Mouse (Mus musculus): Measurements from ENCODE around the gene Olfr91.
"Not testable (repeated sequence)": the region's sequence is repeated elsewhere in the genome, so short reads cannot be mapped to it uniquely, and the experiment has no call there.

The Olfr91 gene

DNA sequence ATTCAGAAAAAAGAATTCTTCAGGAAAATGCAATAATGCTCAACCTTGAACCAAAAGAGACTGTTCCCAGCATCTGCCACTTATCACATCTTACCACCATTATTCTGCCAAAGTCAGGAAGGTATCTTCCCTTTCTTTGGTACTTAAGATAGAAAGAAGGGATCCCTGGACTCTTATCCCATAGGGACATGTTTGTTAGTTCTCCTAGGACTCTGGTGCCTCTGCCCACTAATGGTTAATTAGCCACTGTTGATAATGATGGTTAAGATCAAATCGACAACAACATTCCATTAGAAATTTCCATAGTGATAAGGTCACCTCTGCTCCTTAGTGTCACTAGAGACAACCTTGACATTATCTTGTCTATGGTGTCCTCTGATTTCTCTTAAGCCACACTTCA lies at the start of gene Olfr91:
Olfr91 (minus strand) TSS at position 101 of the 400 bp plus-strand sequence.
- DNase-seq (ENCODE audit: low read depth, low spot score): no peak

DNA sequence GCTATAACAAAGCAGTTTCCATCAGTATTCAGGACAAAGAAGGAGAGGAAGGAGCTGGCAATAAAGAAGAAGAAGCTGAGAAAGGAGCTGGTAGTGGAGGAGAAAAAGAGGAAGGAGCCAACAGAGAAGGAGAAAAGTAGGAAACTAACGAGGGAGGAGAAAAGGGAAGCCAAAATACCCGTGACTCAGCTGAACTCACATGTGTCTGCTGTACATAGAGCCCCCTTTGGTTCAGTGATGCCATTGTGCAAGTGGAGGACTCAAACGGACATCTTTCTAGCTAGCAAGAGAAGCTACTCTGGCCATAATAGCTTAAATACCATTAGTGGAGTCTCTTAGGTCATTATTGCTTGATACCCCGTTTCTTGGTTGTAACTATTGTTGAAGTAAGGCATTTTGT lies 33.3 kb upstream of the Olfr91 start:
- DNase-seq (ENCODE audit: low read depth, low spot score): not testable (repeated sequence)

DNA sequence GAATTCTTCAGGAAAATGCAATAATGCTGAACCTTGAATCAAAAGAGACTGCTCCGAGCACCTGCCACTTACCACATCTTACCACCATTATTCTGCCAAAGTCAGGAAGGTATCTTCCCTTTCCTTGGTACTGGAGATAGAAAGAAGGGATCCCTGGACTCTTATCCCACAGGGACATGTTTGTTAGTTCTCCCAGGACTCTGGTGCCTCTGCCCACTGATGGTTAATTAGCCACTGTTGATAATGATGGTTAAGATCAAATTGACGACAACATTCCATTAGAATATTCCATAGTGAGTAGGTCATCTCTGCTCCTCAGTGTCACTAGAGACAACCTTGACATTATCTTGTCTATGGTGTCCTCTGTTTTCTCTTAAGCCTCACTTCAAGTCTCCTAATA lies 21.9 kb upstream of the Olfr91 start, which contains the start of gene Olfr92:
Olfr92 (minus strand) TSS at position 101 of the 400 bp plus-strand sequence.
- no peak for DNase-seq (ENCODE audit: low read depth, low spot score)

DNA sequence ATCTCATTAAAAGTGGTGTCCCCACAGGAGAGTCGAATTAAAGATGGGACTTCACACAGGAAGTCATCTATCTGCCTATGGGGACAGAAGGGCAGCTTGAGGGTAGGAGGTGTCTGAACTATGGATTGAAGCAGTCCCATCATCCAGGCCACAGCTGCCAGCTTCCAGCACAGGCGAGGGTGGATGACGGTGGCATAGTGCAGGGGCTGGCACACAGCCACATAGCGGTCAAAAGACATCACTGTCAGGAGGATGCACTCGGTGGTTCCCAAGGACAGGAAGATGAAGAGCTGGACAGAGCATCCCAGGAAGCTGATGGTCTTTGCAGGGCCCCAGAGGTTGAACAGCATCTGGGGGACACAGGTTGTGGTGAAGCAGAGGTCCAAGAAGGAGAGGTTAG lies 4.8 kb downstream of the Olfr91 start:
- no peak for DNase-seq (ENCODE audit: low read depth, low spot score)

DNA sequence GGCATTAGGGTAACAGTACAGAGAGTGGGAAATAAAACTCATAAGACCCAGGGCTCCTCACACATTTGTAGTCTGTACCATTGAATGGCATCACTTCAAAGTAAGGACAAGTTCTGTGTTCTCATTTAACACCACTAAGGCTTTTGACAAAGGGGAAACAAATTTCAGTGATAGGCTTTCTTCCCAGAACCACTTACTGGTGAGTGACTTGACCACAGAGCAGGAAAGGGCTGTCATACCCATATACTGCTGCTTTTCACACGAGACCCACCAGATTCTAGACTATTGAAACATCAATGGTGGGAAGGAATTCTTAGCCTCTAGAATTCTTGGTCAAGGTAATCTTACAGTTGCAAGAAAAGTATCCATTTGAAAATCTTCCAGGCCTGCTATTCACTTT lies 5.9 kb downstream of the Olfr91 start:
- no peak for DNase-seq (ENCODE audit: low read depth, low spot score)

DNA sequence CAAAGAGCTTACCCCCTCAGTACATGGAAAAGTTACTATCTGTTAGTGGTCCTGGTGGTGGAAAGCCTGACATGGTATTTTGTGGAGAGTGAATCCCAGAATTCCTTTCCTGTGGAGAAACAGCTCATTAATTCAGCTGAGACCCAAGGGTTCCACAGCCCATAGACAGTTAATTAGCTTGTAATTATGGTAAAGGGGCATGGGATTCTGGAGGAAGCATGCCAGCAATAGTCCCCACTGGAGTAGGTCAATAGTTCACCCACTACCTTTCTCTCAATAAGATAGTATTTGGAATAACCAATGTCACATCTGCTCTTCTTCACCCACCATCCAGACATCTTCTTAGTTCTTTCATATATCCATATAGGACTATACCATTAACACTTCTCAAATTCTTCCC lies 9.7 kb downstream of the Olfr91 start, which contains the start of gene Olfr90:
Olfr90 (minus strand) TSS at position 101 of the 400 bp plus-strand sequence.
- no peak for DNase-seq (ENCODE audit: low read depth, low spot score)

DNA sequence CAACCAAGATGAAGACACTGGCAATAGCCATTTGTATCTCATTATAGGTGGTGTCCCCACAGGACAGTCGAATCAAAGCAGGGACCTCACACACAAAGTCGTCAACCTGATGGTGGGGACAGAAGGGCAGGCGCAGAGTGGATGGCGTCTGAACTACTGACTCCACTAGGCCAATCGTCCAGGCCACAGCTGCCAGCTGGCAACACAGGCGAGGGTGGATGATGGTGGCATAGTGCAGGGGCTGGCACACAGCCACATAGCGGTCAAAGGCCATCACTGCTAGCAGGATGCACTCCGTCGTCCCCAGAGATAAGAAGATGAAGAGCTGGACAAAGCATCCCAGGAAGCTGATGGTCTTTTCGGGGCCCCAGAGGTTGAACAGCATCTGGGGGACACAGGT lies 12.5 kb downstream of the Olfr91 start:
- DNase-seq (ENCODE audit: low read depth, low spot score): no peak

DNA sequence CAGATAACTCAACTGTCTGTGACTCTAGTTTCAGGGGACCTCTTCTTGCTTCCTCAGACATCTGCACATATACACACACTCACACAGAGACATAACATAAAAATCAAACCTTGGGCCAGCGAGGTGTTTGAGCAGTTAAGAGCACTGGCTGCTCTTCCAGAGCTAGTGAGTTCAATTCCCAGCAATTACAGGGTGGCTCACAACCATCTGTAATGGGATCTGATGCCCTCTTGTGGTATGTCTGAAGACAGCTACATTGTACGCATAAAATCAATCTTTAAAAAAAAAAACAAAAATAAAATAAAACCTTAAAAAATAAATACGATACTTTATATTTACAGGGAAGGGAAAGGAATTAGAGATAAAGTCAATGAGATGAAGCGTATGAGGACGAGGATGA lies 13.4 kb downstream of the Olfr91 start:
- DNase-seq (ENCODE audit: low read depth, low spot score): no peak

DNA sequence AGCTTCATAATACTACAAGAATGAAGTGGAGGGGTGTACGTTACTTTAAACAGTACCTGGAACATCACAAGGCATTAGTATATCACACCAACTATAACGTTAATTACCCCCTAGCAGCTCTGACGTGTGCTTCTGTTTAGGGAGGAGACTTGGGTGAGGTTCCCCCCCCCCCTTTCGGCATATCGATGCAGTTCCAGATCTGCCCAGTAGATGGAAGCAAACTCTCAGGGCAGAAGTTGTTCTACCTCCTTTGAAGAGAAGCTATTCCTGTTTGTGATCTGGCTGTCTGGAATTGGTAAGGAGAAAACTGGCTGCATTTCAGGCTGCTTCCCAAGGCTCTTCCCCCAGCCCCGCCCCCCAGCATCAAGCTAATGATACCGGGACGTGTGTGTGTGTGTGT lies 14.8 kb downstream of the Olfr91 start:
- no peak for DNase-seq (ENCODE audit: low read depth, low spot score)

DNA sequence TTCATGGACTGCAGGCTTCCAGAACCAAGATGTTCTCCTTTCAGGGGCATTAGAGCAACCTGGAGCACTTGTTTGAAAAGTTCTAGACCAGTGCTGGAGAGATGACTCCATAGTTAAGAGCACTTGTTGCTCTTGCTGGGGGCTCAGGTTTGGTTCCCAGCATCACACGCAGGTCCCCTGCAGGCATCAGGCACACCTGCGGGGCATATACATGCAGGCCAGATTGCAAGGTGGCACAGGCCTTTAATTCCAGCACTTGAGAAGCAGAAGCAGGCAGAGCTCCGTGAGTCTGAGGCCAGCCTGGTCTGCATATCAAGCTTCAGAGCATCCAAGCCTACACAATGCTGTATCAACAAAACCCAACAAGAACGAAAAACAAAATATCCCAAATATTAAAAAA lies 16.4 kb downstream of the Olfr91 start:
- DNase-seq (ENCODE audit: low read depth, low spot score): no peak

DNA sequence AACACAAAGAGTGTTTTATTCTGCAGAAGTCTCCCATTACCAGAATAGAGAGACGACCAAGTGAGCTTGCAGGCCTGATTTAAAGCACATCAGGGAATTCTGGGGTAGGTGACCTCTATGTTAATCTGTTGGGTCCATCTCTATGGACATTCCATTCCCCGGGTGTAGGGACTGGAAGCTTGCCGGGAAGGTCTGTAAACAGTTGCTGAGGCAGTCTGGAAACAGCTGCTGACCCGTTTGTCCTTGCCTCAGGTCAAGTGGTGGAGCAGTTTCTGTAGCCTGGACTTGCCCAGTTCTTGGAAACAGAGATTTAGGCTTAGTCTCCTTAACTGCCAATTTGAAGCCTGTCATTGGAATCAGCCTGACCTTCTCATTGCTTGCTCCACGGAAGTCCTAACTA lies 18.0 kb downstream of the Olfr91 start:
- DNase-seq (ENCODE audit: low read depth, low spot score): no peak

DNA sequence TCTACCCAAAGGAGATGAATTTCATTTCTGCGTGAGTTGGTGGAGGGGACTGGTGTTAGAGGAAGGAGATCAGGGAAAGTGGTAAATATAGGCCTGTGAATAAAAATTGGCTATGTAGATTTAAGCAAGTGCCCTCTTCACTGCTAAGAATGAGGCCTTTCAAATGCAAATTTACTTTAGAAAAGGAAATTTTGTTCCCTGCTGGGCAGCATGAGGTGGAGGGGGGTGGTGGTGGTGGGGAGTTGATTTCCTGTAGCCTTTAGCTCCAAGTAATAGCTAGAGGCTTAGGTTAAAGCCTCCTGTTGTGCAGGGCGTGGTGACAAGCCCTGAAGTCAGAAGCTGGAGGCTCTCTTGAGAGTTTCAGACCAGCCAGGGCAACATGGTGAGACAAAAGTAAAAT lies 19.1 kb downstream of the Olfr91 start:
- no peak for DNase-seq (ENCODE audit: low read depth, low spot score)

DNA sequence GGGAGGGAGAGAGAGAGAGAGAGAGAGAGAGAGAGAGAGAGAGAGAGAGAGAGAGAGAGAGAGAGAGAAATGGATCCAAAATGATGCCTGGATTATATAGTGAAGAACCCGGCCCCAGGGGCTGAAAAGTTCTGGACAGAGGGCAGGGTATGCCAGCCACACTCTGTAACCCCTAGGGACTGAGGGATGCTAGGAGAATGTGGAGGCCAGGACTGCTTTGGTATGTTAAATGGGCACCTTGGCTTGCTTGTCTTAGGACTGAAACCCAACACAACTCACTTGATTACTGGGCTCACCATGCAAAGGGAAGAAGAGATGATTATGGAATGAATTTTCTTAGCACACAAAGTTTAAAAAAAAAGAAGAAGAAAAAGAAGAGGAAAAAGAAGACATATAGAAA lies 19.9 kb downstream of the Olfr91 start:
- no peak for DNase-seq (ENCODE audit: low read depth, low spot score)

DNA sequence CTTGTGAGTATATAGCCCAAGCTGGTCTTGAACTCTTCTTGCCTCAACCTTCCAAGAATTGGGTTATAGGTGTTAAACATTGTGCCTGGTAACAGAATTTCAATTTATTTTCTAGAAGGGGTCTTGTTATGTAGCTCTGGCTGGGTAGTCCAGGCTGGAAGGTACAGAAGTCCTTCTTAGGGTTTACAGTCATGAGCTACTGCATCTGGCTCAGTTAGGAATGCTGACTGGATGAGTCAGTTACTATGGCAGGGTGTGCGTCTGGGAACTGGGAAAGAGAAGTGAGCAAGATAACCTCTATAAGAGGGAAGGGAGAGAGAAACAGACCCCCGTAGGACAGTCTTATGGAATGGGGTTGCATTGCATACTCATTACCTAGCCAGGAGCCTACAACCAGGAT lies 22.3 kb downstream of the Olfr91 start:
- no peak for DNase-seq (ENCODE audit: low read depth, low spot score)

DNA sequence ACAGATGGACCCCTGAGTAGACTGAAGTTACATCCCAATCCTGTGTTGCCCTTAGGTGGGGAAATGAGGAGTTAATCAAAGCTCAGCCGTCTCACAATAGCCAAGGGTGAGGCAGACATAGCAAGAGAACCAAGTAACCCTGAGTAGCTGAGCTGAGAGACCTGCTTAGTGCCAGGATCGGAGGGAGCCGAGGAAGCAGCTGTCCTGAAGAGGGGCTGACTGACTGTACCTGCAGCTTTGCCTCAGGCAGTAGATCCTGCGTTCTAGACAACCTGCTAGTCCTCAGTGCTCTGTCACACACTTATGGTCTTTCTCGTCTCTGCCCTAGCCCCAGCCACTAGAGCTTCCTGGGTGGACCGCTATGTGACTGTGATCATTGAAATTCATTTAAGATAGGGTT lies 22.9 kb downstream of the Olfr91 start:
- DNase-seq (ENCODE audit: low read depth, low spot score): no peak

DNA sequence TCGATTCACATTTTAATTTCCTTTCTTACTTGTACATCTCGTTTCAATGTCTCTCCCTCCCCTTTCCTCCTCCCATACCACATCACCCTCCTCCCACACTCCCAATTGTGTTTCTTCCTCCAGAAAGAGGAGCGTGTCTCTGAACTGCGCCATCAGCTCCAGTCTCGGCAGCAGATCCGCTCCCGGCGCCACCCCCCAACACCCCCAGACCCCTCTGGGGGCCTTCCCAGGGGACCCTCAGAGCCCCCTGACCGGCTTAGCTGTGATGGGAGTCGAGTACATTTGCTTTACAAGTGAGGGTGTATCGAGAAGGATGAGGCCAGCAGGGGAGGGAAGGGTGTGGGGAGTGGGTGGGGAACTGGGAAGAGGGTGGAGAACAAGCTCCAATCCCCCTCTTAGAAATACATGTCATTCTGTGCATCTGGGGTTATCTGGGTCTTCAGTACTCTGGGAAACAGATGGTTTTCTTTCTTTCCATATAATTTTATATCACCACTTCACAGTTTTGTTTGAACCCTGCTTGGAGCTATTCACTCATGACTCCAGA lies 25.3 kb downstream of the Olfr91 start:
- DNase-seq (ENCODE audit: low read depth, low spot score): no peak

DNA sequence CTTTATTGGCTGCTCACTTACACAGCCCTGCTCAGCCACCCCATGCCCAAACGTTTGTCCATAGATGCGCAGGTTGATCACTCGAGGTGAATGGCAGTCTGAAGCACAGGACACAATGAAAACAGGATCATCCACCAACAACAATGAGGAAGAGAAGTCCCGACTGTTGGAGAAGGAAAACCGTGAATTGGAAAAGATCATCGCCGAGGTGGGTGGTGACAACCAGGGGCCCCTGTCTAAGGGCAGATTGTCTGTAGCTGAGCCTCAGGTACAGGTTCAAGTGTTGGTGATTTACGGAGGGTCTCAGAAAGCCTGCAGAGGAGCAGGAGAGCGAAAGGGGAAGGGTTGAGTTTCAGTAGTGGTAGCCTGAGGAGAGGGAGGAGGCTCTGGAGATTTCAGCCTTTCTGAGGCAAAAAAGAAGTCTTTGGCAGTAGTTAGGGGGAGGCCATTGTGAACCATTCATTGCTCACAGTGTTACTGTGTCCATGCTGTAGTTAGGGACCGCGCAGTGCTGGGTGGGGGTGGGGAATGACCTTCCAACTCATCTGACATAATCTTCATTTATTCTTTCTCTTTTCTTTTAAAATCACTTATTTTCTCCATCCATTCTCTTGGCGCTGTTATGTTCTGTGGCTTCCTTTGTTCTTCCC lies 25.9 kb downstream of the Olfr91 start:
- DNase-seq (ENCODE audit: low read depth, low spot score): no peak

DNA sequence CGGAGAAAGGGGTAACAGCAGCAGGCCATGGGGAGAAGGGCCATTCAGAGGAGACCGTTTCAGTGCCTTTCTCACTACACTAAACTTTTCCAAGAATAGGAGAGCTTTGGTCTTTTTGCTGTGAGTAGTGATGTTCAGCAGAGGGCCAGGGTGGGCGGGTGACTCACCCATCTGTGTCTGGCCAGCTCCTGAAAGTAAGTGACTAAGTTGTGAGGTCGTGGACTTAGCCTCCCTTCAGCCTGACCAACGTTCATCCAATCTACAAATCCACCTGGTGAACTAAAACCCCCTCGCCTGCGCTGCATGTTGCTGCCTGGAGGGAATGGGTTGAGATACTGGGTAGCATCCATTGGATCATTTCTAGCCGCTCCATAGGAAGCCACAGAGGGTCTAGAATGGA lies 28.0 kb downstream of the Olfr91 start:
- no peak for DNase-seq (ENCODE audit: low read depth, low spot score)

DNA sequence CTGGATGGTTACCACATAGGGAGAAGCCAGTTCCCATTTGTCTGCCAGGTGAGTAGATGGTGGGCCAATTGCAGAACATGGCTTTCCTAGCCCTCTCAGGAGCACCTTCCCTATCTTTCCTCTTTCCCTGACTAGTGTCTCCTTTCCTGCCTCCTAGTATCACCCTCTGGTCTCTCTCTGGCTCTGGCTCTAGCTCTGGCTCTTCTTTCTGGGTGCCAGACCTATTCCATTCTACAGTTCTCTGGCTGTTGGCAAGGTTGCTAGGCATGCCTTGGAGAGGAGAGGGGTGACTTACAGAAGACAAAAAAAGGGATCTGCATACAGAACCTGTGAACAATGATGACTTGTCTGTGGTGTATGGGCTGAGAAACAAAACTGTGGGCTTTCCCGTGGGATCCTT lies 30.2 kb downstream of the Olfr91 start:
- no peak for DNase-seq (ENCODE audit: low read depth, low spot score)

DNA sequence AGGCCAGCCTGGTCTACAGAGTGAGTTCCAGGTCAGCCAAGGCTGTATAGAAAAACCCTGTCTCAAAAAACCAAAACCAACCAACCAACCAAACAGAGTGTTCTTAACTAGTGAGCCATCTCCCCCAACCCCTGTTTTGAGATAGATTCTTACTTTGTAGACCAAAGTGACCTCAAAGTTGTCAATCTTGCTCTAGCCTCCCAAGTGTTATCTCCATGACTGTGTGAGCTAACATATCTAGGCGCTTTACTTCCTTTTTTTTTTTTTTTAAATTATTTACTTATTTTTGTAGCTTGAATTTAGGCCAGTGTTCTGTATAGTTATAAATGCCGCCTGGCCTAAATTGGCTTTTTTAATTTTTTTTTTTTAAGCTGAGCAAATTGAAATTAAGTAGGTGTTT lies 32.1 kb downstream of the Olfr91 start:
- no peak for DNase-seq (ENCODE audit: low read depth, low spot score)

DNA sequence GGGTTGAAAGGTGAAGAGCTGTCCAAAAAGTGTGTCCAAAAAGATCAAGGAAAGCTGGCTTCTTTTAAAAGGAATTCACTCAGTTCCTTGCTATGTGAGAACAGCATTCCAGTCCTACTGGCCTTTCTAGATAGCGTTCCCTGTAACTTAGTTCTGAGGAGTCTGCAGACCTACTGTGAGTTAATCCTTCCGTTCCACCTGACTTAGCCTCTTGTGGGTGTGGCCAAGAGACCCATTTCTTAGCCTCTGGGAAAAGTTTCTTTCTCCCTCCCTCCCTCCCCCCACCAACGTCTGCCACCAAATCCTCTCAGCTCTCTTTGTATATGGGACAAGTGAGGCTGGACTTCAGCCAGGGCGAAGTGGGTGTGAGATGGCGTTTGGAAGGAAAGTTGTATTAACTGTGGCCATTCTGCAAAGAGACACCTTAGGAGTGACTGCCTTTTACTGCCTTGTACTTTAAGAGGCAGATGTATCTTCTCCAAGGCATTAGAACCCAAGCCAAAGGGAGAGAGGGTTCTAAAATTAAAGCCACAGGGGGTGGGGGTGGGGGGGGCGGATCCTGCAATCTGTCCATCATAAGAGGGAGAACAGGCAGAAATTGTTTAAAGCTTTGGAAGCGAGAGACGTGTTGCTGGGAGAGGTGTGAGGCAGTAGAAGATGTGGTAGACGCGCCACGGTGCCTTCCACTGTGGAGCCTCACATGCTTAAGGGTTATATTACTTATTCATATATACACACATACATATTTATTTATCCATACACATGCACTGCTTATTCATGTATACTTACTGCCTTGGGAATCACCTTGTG lies 34.2 kb downstream of the Olfr91 start:
- no peak for DNase-seq (ENCODE audit: low read depth, low spot score)

DNA sequence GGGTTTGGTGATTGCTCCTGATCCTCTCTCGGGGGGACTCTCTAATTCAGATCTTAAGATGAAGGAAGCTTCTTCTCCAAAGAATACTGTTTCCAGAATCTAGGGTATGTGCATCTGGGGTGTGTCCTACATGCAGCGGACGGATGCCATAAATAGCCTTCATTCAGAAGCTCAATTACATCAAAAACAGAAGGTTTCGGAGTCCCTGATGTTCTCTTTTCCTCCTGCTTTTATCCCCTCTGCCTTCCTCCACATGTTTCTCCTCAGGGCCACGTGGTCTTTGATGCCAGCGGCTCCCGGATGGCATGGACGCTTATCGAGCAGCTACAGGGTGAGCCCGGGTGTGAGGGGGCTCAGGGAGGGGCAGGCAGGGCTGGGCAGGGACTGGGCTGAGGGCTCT lies 35.0 kb downstream of the Olfr91 start:
- no peak for DNase-seq (ENCODE audit: low read depth, low spot score)

DNA sequence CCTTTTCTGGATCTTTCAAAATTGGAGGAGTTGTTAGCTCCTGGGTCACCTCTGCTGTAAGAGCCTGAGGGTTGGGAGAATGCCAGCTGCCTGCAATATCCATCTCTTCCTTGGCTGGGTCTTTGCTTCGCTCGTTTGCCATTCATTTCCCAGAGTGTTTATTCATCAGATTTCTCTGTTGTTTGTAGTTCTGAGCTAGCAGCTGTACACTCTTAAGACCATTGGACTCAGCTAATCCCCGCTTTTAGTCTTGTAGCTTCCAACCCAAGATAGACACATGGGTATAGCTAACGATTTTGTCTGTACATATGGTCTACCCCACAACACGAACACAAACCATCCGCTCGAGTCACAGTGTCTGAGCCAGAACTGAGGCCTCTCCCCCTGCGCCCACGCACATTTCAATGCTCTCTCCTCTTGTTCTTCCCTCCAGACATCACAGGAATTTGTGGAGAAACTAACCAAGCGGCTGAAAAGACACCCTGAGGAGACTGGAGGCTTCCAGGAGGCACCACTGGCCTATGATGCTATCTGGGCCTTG lies 35.9 kb downstream of the Olfr91 start:
- DNase-seq (ENCODE audit: low read depth, low spot score): no peak

Data from c-Kit-negative CD71-positive TER-119-positive erythroid progenitor cells, embryonic 14.5 days (primary cell).